Mouse (Mus musculus) left cerebral cortex, adult 9 months (tissue): ENCODE data around the gene Gm9268.
A peak's percentile ranks its signal among the peaks of the same experiment; 100 is the strongest.
"Not testable (repeated sequence)": the region's sequence is repeated elsewhere in the genome, so short reads cannot be mapped to it uniquely, and the experiment has no call there.

Experiments used
- DNase-seq, 2 experiments: peaks; one replicate each; pipeline ENCODE4 v3.0.0; 2022; ENCODE audit warnings: low spot score in 2 of 2

The Gm9268 gene

DNA sequence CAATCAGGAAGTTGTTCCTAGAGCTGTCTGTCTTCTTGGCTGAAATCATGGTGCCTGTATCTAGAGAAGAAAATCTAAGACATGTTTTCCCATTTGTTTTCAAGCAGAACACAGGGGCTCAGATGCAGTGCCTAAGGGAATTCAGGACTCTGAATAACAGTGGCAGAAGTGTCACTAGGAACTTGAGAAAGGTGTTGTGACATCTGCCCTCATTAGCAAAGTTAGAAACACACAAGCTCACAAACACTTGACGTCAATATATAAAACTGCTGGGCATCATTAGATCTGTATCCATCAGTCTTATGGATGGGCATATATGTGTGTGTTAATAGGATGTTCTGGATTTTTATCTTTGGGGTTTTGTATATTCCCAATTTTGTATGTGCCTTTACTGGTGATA is at the start of gene Gm9268:
Gene Gm9268, plus strand, starts transcription at position 301 of the 400 bp plus-strand sequence.
- DNase-seq: not testable (repeated sequence)

DNA sequence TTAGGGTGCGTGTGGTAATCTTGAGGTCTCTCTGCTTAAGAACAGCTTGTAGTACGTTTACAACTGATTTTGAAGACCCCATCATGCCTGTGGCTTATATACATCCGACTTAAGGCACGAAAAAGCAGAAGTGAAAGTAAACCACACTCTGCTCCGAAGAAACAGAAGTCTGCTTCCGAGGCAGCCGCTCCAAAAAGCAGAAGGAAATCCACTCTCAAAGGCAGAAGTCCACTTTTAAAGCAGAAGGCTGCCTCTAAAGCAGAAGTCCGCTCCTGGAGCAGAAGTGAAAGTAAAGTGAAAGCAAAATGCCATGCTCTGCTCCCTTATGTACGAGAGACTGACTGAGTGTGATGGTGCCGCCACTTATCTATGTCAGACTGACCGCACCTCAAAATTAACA is 38.5 kb upstream of the Gm9268 start:
- peak in 1 of 2 experiments; percentile 1 for DNase-seq

DNA sequence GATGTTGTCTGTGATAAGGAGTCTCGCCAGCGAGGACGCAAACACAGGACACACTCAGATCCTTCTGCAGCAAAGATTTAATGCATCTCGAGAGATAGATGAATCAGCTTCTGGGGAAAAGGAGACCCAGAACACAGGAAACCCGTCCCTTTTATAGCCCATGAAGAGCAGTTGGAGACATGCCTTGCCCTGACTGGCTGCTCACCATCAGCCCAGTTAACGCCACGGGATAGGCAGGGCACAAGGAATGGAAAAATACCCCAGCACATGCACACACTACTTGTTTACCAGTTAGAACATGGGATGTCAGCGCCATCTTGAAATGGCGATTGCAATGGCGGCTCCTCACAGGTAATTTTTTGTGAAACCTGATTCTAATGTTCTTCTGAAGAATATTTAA is 37.8 kb upstream of the Gm9268 start:
- no peak for DNase-seq

DNA sequence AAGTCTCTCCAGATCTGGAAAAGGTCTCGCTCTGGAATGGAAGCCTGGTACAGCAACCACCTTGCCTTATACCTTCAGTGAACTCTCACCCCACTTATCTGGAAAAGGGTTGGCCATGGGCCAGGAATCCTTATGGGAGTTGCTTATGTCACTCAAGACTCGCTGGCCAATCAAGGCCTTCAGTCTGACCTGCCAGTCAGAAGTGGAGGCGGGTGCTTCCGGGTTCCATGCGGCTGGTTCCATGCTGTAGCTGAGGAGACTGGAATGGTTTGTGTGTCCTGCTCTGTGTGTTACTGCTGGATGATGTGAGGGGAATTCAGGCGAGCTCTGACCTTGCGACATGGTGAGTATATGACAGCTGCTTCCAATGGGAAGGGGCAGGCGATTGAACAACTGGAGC is 59.3 kb downstream of the Gm9268 start:
- no peak for DNase-seq
